Mouse (Mus musculus): ENCODE data around the gene Cuedc2. TPM values are rescaled to one million over a fixed set of nuclear protein-coding genes. Genes with fewer than 3 reads are reported as not detected.

The Cuedc2 gene
- 92.5 TPM for polyA plus RNA-seq (2014; fragmentation: Illumina TruSeq; extraction: RNeasy Lipid Tissue Mini Kit (QIAGEN cat#74804); ENCODE audit: low read depth, low replicate concordance)

GRCm38 (mm10) chr19:46338331-46338936 lies at the start of gene Cuedc2:
TSS of gene Cuedc2 (minus strand) at chr19:46338702.

GRCm38 (mm10) chr19:46350168-46350932 lies 11.8 kb upstream of the Cuedc2 start, which contains the start of gene 2310034G01Rik:
TSS of gene 2310034G01Rik (minus strand) at chr19:46350302.

GRCm38 (mm10) chr19:46328081-46329030 lies 10.1 kb downstream of the Cuedc2 start, which contains the start of gene Fbxl15:
TSS of gene Fbxl15 (plus strand) at chr19:46328184.

GRCm38 (mm10) chr19:46326756-46327305 lies 11.7 kb downstream of the Cuedc2 start, which contains the start of gene Psd:
TSS of gene Psd (minus strand) at chr19:46327156.

GRCm38 (mm10) chr19:46304216-46304841 lies 34.2 kb downstream of the Cuedc2 start, which contains the start of gene Nfkb2:
TSS of gene Nfkb2 (plus strand) at chr19:46304320.

Other genes starting within 250 kb of the Cuedc2 start
- not detected for gene Elovl3, start 206.8 kb downstream of the Cuedc2 start, polyA plus RNA-seq (2014; fragmentation: Illumina TruSeq; extraction: RNeasy Lipid Tissue Mini Kit (QIAGEN cat#74804); ENCODE audit: low read depth, low replicate concordance)
- not detected for gene Pitx3, start 190.4 kb downstream of the Cuedc2 start, polyA plus RNA-seq (2014; fragmentation: Illumina TruSeq; extraction: RNeasy Lipid Tissue Mini Kit (QIAGEN cat#74804); ENCODE audit: low read depth, low replicate concordance)
- 53.3 TPM for gene Gbf1, start 186.2 kb downstream of the Cuedc2 start, polyA plus RNA-seq (2014; fragmentation: Illumina TruSeq; extraction: RNeasy Lipid Tissue Mini Kit (QIAGEN cat#74804); ENCODE audit: low read depth, low replicate concordance)
- 15.3 TPM for gene Nfkb2, start 34.4 kb downstream of the Cuedc2 start, polyA plus RNA-seq (2014; fragmentation: Illumina TruSeq; extraction: RNeasy Lipid Tissue Mini Kit (QIAGEN cat#74804); ENCODE audit: low read depth, low replicate concordance)
- 7.6 TPM for gene Psd, start 11.5 kb downstream of the Cuedc2 start, polyA plus RNA-seq (2014; fragmentation: Illumina TruSeq; extraction: RNeasy Lipid Tissue Mini Kit (QIAGEN cat#74804); ENCODE audit: low read depth, low replicate concordance)
- gene Fbxl15, start 10.5 kb downstream of the Cuedc2 start, polyA plus RNA-seq (2014; fragmentation: Illumina TruSeq; extraction: RNeasy Lipid Tissue Mini Kit (QIAGEN cat#74804); ENCODE audit: low read depth, low replicate concordance), result 9.2 TPM
- 12.8 TPM for gene Mfsd13a, start 2.4 kb upstream of the Cuedc2 start, polyA plus RNA-seq (2014; fragmentation: Illumina TruSeq; extraction: RNeasy Lipid Tissue Mini Kit (QIAGEN cat#74804); ENCODE audit: low read depth, low replicate concordance)
- 4.2 TPM for gene 2310034G01Rik, start 11.6 kb upstream of the Cuedc2 start, polyA plus RNA-seq (2014; fragmentation: Illumina TruSeq; extraction: RNeasy Lipid Tissue Mini Kit (QIAGEN cat#74804); ENCODE audit: low read depth, low replicate concordance)
- gene Actr1a, start 57.0 kb upstream of the Cuedc2 start, polyA plus RNA-seq (2014; fragmentation: Illumina TruSeq; extraction: RNeasy Lipid Tissue Mini Kit (QIAGEN cat#74804); ENCODE audit: low read depth, low replicate concordance), result 97.5 TPM
- 23.2 TPM for gene Sufu, start 58.2 kb upstream of the Cuedc2 start, polyA plus RNA-seq (2014; fragmentation: Illumina TruSeq; extraction: RNeasy Lipid Tissue Mini Kit (QIAGEN cat#74804); ENCODE audit: low read depth, low replicate concordance)
- 23.8 TPM for gene Trim8, start 163.0 kb upstream of the Cuedc2 start, polyA plus RNA-seq (2014; fragmentation: Illumina TruSeq; extraction: RNeasy Lipid Tissue Mini Kit (QIAGEN cat#74804); ENCODE audit: low read depth, low replicate concordance)
- 72.7 TPM for gene Arl3, start 234.5 kb upstream of the Cuedc2 start, polyA plus RNA-seq (2014; fragmentation: Illumina TruSeq; extraction: RNeasy Lipid Tissue Mini Kit (QIAGEN cat#74804); ENCODE audit: low read depth, low replicate concordance)
- gene Sfxn2, start 234.7 kb upstream of the Cuedc2 start, polyA plus RNA-seq (2014; fragmentation: Illumina TruSeq; extraction: RNeasy Lipid Tissue Mini Kit (QIAGEN cat#74804); ENCODE audit: low read depth, low replicate concordance), result 18.9 TPM

Data from adipose tissue, adult 10 weeks (tissue).